Mouse (Mus musculus) ES-Bruce4 (cell line): ENCODE measurements around the gene Nxt1. TPM values are rescaled to one million over a fixed set of nuclear protein-coding genes. Genes with fewer than 3 reads are reported as not detected.

Source experiments
- H3K27ac ChIP-seq: 2 replicates; pipeline ENCODE4 v1.5.1; 2012; ENCODE audit warnings: low read length, inconsistent platforms; ENCODE audit not compliant: insufficient read depth
- H3K27me3 ChIP-seq: 2 replicates; pipeline ENCODE4 v1.6.1; 2012; ENCODE audit warnings: mild to moderate bottlenecking, low read length, inconsistent platforms; ENCODE audit not compliant: control insufficient read depth, poor library complexity, insufficient read depth, severe bottlenecking
- H3K36me3 ChIP-seq: 2 replicates; pipeline ENCODE4 v1.6.1; 2012; ENCODE audit warnings: inconsistent platforms, mild to moderate bottlenecking, low read length, moderate library complexity; ENCODE audit not compliant: control insufficient read depth, poor library complexity, insufficient read depth, severe bottlenecking
- H3K4me1 ChIP-seq: one replicate; pipeline ENCODE4 v1.8.1; 2011; ENCODE audit warnings: low read length; ENCODE audit not compliant: control insufficient read depth, insufficient read depth
- H3K4me3 ChIP-seq: 2 replicates; pipeline ENCODE4 v1.5.1; 2011; ENCODE audit warnings: low read depth, mild to moderate bottlenecking, low read length
- H3K9ac ChIP-seq: 2 replicates; pipeline ENCODE4 v1.6.1; 2012; ENCODE audit warnings: low read depth, mild to moderate bottlenecking, inconsistent platforms; ENCODE audit not compliant: poor library complexity, severe bottlenecking
- H3K9me3 ChIP-seq: replicated peaks from 2 replicates; pipeline ENCODE4 v1.6.1; 2012; ENCODE audit warnings: mild to moderate bottlenecking, low read length, inconsistent platforms; ENCODE audit not compliant: control insufficient read depth, poor library complexity, insufficient read depth, severe bottlenecking
- CTCF ChIP-seq: IDR thresholded peaks from one replicate; pipeline ENCODE4 v1.8.1; 2011; ENCODE audit warnings: low read depth, low read length
- EP300 ChIP-seq: IDR thresholded peaks from 2 replicates; pipeline ENCODE4 v1.6.1; 2011; ENCODE audit warnings: low read depth, low read length; ENCODE audit not compliant: insufficient read depth
- POLR2A ChIP-seq: IDR thresholded peaks from one replicate; pipeline ENCODE4 v1.8.1; 2011; ENCODE audit warnings: low read length; ENCODE audit not compliant: insufficient read depth
- polyA plus RNA-seq: library from polyadenylated mRNA; stranded (reverse); fragments of >200 nt; gene quantifications from 2 replicates; pipeline ENCODE4 v1.2.4, GENCODE M21; 2011; ENCODE audit warnings: low read depth; ENCODE audit not compliant: missing spikeins, insufficient read depth, insufficient read length

The Nxt1 gene
- polyA plus RNA-seq, 1 experiment, result 48.0 TPM

DNA sequence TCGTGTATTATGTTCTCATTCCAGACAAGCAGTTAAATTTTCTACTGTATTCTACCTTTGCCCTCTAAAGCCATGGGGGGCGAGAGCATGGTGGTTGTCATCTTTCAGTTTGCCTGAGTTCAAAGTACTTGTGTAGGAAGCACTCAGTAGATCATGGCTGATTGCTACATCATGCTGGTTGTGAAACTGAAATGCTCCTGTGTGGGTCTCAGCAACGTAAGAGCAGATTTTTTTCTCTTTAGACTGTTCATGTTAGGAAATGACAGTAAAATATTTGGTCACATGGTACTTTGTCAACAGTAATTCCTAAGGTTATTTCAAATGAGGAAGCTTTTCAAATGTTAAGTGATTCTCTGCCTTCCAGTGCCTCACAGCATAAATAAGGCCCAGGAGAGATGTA, 13.3 kb downstream of the Nxt1 start:
- H3K4me3 ChIP-seq, result no peak overlapping the region
- no peak overlapping the region for H3K27ac ChIP-seq
- no peaks in the 10 kb centered on the region for H3K9me3 ChIP-seq
- H3K27me3 ChIP-seq, result no peaks in the 10 kb centered on the region
- no peak overlapping the region for H3K9ac ChIP-seq
- H3K36me3 ChIP-seq, result peaks cover 22% of the 10 kb centered on the region
- H3K4me1 ChIP-seq, result no peaks in the 10 kb centered on the region
- TF ChIP-seq EP300 (no peak), CTCF (no peak), POLR2A (no peak)

DNA sequence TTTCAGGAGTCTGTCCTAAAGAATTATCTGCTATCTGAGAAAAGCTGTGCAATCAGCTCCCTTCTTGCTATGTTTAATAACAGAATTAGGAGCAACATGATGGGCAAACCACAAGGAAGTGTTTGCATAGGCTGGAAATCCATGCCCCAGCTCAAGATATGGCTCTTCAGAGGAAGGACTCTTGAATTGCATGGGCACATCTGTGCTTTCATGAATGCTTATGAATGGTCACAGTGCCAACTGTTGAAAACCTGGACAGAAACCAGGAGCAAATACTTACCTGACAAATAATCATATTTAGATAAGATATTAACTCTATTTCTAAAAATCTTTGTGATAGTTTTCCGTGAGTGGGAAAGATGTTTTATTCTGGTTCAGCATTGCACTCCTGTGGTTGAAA, 14.5 kb downstream of the Nxt1 start:
- Histone ChIP-seq H3K36me3 (peaks cover 30% of the 10 kb centered on the region), H3K27me3 (no peaks in the 10 kb centered on the region), H3K4me1 (no peaks in the 10 kb centered on the region), H3K9ac (no peak overlapping the region), H3K4me3 (no peak overlapping the region), H3K27ac (no peak overlapping the region), H3K9me3 (no peaks in the 10 kb centered on the region)
- TF ChIP-seq CTCF (no peak), EP300 (no peak), POLR2A (no peak)

DNA sequence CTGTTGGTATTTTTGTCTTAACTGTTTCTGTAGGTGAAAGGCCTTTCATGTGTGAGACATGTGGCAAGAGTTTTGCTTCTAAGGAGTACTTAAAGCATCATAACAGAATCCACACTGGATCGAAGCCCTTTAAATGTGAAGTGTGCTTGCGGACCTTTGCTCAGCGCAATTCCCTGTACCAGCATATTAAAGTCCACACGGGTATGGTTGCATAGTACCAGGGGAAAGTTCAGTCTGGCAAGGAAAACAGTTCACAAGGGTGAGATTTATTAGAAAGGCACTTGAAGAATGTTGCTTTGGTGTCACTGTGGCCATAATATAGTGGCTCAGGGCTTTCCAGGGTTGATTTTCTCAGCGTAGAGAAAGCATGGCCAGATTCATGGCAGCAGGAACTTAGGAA, 15.6 kb downstream of the Nxt1 start:
- TF ChIP-seq POLR2A, result no peak
- TF ChIP-seq CTCF, result no peak
- Histone ChIP-seq H3K27ac (no peak overlapping the region), H3K4me3 (no peak overlapping the region), H3K27me3 (no peaks in the 10 kb centered on the region), H3K36me3 (peaks cover 35% of the 10 kb centered on the region), H3K4me1 (no peaks in the 10 kb centered on the region), H3K9me3 (no peaks in the 10 kb centered on the region), H3K9ac (no peak overlapping the region)

DNA sequence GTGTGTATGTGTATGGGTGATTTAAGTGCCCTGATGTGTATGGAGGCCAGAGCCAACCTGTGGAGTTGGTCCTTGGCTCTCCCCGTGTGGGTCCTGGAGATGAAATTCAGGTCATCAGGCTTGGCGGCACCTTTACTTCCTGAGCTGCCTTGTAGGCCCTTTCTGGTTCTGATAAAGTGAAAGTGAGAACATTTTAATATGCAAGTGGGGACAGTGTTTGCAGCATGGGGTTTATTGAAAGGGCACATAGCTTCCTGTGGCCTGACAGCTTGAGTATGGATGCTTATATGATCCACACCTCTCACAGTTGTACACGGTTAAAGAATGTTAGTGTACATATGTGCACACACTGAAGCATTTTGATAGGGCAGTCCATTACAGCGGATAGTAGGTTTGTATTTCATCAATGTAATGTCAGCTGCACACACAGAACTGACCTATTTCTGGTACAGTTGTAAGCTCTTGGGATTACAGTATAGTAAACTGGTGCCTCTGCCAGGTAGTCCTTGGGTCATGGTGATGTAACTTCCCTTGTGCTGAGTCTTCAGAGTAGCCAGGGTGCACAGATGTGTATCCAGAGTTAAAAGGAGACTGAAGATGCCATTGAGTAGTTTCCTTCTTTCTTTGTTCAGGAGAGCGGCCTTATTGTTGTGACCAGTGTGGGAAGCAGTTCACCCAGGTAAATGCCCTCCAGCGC, 17.2 kb downstream of the Nxt1 start:
- TF ChIP-seq EP300, result no peak
- TF ChIP-seq POLR2A, result no peak
- TF ChIP-seq CTCF, result no peak
- Histone ChIP-seq H3K27ac (no peak overlapping the region), H3K36me3 (peaks cover 30% of the 10 kb centered on the region), H3K9ac (no peak overlapping the region), H3K27me3 (no peaks in the 10 kb centered on the region), H3K4me1 (no peaks in the 10 kb centered on the region), H3K4me3 (no peak overlapping the region), H3K9me3 (no peaks in the 10 kb centered on the region)

DNA sequence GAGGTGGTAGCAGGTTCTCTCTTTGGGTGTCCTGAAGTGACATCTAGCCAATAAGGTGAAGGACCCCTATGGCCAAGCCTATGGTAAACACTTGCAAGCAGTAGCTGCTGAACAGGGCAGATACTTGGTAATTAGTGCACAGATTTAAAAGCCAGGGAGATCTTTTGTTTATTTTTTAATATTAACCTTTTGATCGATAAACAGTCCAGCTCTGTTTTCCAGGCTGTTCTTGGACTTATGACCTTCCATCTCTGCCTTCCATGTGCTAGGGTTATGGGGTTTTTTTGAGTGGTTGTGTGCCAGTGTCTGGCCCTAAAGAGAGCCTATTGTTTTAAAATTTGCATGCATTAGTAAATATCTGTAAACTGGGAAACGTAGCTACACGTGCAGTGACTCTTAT, 17.9 kb downstream of the Nxt1 start:
- Histone ChIP-seq H3K4me1 (no peaks in the 10 kb centered on the region), H3K27me3 (no peaks in the 10 kb centered on the region), H3K36me3 (peaks cover 31% of the 10 kb centered on the region), H3K9me3 (no peaks in the 10 kb centered on the region), H3K9ac (no peak overlapping the region), H3K4me3 (no peak overlapping the region), H3K27ac (no peak overlapping the region)
- TF ChIP-seq CTCF (no peak), POLR2A (no peak), EP300 (no peak)

DNA sequence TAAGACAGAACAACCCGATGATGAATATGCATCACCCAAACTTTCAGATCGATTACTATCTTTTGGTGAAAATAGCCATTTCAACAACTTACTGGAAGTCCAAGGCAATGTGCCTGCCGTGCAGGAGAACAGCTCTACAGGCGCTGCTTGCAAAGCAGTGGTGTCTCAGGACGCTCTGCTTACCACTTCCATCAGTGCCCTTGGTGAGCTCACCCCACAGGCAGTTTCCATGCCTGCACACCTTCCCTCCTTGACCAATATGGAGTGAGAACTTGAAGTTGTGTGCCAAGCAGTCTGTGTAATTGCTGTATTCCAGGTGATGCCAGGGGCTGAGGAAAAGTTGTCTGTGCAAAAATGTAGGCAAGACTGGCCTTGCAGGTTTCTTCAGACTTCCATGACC, 18.4 kb downstream of the Nxt1 start:
- H3K4me1 ChIP-seq, result no peaks in the 10 kb centered on the region
- TF ChIP-seq POLR2A, result no peak
- H3K27me3 ChIP-seq, result no peaks in the 10 kb centered on the region
- H3K9ac ChIP-seq, result no peak overlapping the region
- H3K36me3 ChIP-seq, result peaks cover 29% of the 10 kb centered on the region
- no peak overlapping the region for H3K4me3 ChIP-seq
- no peak overlapping the region for H3K27ac ChIP-seq
- no peaks in the 10 kb centered on the region for H3K9me3 ChIP-seq

DNA sequence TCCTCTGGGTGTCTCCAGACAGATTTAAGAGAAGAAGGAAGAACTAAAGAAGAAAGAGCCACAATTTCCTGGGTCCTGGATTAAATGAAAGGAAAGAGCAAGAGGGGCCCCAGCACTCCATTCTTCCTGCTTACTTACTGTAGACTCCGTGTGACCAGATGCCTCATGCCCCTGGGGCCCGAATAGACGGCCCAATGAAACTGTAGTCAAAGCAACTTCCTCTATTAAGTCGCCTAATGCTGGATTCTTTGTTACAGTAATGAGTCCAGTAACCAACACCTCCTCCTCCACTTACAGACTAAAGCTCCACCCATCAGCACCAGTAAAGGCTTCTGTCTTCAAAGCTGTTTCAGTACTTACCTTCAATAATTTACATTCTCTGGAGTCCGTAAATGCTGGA, 26.2 kb downstream of the Nxt1 start:
- Histone ChIP-seq H3K27me3 (no peaks in the 10 kb centered on the region), H3K4me1 (no peaks in the 10 kb centered on the region), H3K36me3 (peaks cover 6% of the 10 kb centered on the region), H3K4me3 (no peak overlapping the region), H3K27ac (no peak overlapping the region), H3K9me3 (no peaks in the 10 kb centered on the region), H3K9ac (no peak overlapping the region)
- TF ChIP-seq CTCF, result no peak
- peak; percentile 68; the same call in 1 of the 2 replicates for TF ChIP-seq EP300
- no peak for TF ChIP-seq POLR2A
